Mouse (Mus musculus) cortical plate, adult 2 months (tissue): ENCODE results near the gene Pam.

Experiments used
- CTCF ChIP-seq: fragments of 200-500 bp; IDR thresholded peaks from 2 replicates; pipeline ENCODE4 v1.5.1; 2011; ENCODE audit warnings: mild to moderate bottlenecking, control low read depth, low read length; ENCODE audit not compliant: insufficient read depth; ENCODE audit errors: extremely low read depth
- POLR2A ChIP-seq: fragments of 200-500 bp; IDR thresholded peaks from 2 replicates; pipeline ENCODE4 v1.6.1; 2011; ENCODE audit warnings: mild to moderate bottlenecking, low read length, control low read depth; ENCODE audit not compliant: insufficient read depth; ENCODE audit errors: extremely low read depth

GRCm38 (mm10) chr1:98051039-98051438, 44.4 kb downstream of the Pam start:
- TF ChIP-seq POLR2A: no peak
- TF ChIP-seq CTCF: no peak
